19 mouse cellular contexts compared by ENCODE assay signal in the genomic region with DNA sequence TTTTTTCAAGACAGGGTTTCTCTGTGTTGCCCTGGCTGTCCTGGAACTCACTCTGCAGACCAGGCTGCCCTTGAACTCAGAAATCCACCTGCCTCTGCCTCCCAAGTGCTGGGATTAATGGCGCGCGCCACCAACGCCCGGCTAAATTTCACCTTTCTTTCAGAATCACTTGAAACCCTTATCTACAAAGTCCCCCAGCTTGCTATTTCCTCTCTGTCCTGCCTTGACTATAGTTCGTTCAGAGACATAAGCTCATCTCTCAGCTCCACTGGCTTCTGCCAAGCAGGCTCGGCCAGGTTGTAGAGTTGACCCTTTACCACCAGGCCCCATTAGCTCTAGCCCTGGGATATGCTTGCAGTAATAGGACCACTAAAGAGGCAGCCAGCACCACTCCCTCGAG. TPM values are rescaled to one million over a fixed set of nuclear protein-coding genes. Genes with fewer than 3 reads are reported as not detected.
"Had no signal": no experiment of that assay in that cellular context is flagged by ENCODE, and none has a peak within 500 bp of the region (broad histone marks: within the 10 kb centered on the region; RNA-seq: fewer than 3 reads in every experiment).

No protein-coding gene starts in this region.

- H3K36me3 ChIP-seq: limb, embryonic 10.5 days; midbrain, embryonic 12.5 days; neural tube, embryonic 13.5 days had no signal

- H3K4me1 ChIP-seq: midbrain, embryonic 12.5 days; neural tube, embryonic 13.5 days had no signal

- H3K27ac ChIP-seq: left cerebral cortex, adult 2 months; limb, embryonic 10.5 days; macrophage; midbrain, embryonic 12.5 days; neural tube, embryonic 13.5 days had no signal

- H3K4me2 ChIP-seq: liver, embryonic 11.5 days; midbrain, embryonic 12.5 days; neural tube, embryonic 13.5 days had no signal

- ATAC-seq: midbrain, embryonic 16.5 days had no signal

- H3K9ac ChIP-seq: midbrain, embryonic 12.5 days; neural tube, embryonic 13.5 days had no signal

- H3K4me3 ChIP-seq: left cerebral cortex, adult 2 months; limb, embryonic 10.5 days; megakaryocyte, embryonic 14.5 days; midbrain, embryonic 12.5 days; neural tube, embryonic 13.5 days had no signal

- H3K9me3 ChIP-seq: limb, embryonic 10.5 days; megakaryocyte, embryonic 14.5 days; midbrain, embryonic 12.5 days; neural tube, embryonic 13.5 days had no signal

- DNase-seq: kidney, adult 8-10 months; kidney, postnatal 25 days; retina, postnatal 1 day; thymus, adult 18-20 months; thymus, postnatal 14 days had no signal

RNA-seq across cellular contexts. Expression of gene Zbtb8b, which starts 6.7 kb away (rescaled TPM):
- polyA plus RNA-seq: macrophage; spleen, adult 2 months had no signal

RNA-seq across cellular contexts. Expression of gene Tssk3, which starts 43.5 kb away (rescaled TPM):
- total RNA-seq: layer of hippocampus, postnatal 25 days; left cerebral cortex, adult 2 months had no signal
- polyA plus RNA-seq: kidney, embryonic 16.5 days; limb, embryonic 10.5 days; limb, embryonic 14.5 days; liver, embryonic 11.5 days; lung, embryonic 16.5 days; macrophage; midbrain, embryonic 12.5 days; neural tube, embryonic 13.5 days; spleen, adult 2 months; stomach, embryonic 16.5 days had no signal

RNA-seq across cellular contexts. Expression of gene Fam229a, which starts 43.6 kb away (rescaled TPM):
- total RNA-seq: layer of hippocampus, postnatal 25 days had no signal
- polyA plus RNA-seq: kidney, embryonic 16.5 days; limb, embryonic 10.5 days; limb, embryonic 14.5 days; liver, embryonic 11.5 days; lung, embryonic 16.5 days; macrophage; midbrain, embryonic 12.5 days; neural tube, embryonic 13.5 days; stomach, embryonic 16.5 days had no signal
